Mouse (Mus musculus): Measurements from ENCODE around the gene Ankrd13b. TPM values are rescaled to one million over a fixed set of nuclear protein-coding genes. Genes with fewer than 3 reads are reported as not detected.

Ankrd13b gene
- total RNA-seq, 2 experiments from 2014 or later = 149 to 153 TPM

DNA sequence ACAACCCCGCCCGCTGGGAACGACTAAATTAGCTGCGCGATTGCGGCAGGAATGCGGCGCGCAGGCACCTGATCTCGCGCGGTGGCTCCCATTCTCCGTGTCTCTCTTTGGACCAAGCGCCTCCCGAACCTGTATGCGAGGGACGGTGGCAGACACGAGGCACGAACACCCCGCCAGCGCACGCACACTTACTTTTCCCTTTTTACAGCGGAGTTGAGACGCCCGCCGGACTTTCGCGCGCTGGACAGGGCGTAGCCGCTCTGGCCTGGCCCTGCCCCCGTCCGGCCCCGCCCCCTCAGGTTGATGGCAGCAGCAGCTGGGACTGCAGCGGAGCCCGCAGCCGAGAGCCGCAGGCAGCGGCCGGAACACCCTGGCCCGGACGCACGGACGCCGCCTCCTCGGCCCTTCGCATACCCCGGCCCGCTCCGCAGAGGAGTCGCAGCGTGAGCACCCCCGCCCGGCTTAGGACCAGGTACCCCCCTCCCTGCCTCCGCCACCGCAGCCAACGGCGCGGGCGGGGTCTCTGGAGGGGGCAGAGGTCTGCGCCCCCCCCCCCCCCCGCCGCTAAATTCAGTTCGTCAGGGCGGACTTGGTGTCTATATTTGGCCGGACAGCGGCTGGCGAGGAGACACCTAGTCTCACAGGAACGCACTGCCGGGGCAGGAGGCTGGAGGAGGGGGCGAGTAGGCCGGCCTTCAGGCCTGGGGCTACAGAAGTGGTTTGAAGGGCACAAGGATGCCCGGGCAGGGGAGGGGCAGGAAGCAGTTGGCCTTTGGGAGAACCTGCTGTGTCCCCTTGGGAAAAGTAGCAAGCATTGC is 27.0 kb downstream of the Ankrd13b start, which contains the start of gene Coro6:
TSS of gene Coro6 (plus strand) at position 129 of the 818 bp plus-strand sequence.
- peak in 1 of 2 experiments; percentile 37 for DNase-seq (ENCODE audit: low spot score in 2 of 2)

DNA sequence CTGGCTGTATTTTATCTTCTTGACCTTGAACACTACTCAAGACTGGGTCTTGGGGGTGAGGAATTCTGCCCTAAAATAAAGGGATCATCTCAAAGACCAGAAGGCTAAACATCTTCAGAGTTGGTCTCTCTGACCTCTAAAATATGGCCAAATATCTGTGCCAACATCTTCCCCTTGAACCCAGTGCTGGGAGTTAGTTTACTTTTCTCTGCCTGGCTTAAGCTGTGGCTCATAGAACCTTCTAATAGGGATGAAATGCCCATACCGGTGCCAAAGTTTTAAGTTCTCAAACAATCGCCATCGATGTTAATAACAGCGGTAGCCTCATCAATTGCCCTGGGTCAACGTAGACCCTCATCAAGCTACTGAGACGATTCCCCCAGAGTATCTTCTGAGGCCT is 27.6 kb downstream of the Ankrd13b start:
- DNase-seq (ENCODE audit: low spot score in 2 of 2) = no peak

DNA sequence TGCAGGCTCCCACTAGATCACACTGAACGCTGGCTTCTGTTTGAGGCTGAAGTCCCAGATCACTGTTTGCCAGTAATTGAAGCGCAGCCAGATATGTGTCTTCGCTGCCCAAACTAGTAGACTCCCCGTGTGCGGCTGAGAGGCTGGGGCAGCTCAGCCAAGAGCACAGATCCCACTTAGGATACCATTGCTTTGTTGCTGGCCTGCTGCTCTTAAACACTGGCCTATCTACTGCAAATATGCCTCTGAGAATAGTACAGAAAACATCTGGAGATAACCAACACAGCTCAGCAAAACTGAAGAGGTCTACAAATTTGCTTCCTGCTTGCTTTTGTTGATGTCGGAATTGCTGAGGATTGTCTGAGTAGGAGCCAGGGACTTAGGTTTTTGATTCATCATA is 32.6 kb downstream of the Ankrd13b start:
- peak in 1 of 2 experiments; percentile 55 for DNase-seq (ENCODE audit: low spot score in 2 of 2)

DNA sequence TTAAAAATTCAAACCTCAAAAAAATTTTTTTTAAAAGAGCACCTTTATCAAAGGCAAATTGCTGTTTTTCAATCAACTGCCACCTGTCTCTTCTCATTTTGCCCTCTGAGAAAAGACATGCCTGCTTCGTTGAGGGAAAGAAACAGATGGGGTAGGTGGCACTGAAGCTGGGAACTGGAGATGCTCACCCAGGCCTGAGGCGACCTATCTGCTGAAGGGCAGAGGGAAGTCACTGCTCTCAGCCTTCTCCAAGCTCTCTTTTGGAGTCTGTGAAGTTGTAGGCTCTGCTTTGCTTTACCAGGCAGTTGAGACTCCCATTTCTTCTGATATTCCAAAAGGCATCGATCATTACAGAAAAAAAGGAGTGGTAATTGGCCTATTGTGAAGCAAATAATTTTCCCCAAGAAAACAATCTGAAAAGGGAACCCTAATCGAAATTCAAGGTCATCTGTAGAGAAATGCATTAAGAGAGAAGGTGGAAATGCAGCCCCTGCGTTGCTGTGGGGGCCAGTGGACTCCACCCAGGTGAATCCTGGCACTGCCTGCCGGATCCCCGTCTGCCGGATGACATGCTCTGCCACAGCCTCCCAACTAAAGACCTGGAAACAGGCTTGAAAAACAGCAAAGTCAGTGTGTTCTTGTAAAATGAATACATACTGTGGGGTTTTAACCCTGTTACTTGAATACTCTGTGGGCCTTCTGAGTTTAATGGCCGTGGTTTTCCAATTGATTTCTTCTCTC is 33.5 kb downstream of the Ankrd13b start:
- DNase-seq (ENCODE audit: low spot score in 2 of 2) = peak in 1 of 2 experiments; percentile 6

- DNase-seq (ENCODE audit: low spot score in 2 of 2) = no peak
Measured at GRCm38 (mm10) chr11:77453388-77453787, 36.1 kb downstream of the Ankrd13b start.

DNA sequence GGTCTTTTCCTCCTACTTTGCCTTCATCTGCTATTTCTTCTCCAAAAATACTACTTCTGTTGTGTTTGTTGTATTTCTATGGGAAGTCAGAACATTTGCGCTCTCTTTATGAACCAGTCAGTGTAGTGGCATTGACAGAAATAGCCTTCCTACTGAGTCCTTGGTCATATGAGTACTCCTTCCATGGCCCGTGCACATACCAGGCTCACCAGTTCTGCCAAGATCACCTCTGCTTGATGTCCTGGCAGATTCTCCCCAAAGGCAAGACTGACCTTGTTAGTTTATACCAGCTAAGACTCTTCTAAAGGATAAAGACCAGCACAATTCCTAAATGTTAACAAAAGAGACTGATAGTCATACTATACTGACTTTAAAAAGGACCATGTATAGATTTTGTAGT is 37.8 kb downstream of the Ankrd13b start:
- DNase-seq (ENCODE audit: low spot score in 2 of 2) = no peak

- DNase-seq (ENCODE audit: low spot score in 2 of 2) = no peak
Measured at GRCm38 (mm10) chr11:77449224-77449623, 40.3 kb downstream of the Ankrd13b start.

DNA sequence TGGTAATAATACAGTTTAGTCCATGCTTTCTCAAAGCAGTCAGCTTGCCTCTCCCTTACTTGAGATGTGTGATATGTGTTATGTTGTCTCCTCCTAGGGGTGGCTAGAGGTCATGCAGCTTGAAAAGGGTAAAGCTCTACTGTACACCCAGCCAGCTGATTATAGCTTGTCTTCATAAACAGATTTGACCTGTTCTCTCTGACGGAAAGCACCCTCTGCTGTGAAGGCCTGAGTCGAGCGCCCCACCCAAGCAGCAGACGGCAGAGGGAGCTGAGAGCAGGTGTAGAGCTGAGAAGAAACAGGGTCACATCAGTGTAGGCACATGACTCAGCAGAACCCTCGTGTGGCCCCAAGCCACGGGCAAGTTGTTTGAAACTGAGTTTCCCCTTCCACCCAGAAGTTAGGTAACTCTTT is 42.8 kb downstream of the Ankrd13b start:
- peak; percentile 34 to 45 for DNase-seq (ENCODE audit: low spot score in 2 of 2)

- no peak for DNase-seq (ENCODE audit: low spot score in 2 of 2)
Measured at GRCm38 (mm10) chr11:77444939-77445338, 44.5 kb downstream of the Ankrd13b start.

GRCm38 (mm10) chr11:77442186-77443170 is 47.0 kb downstream of the Ankrd13b start:
- no peak for DNase-seq (ENCODE audit: low spot score in 2 of 2)

DNA sequence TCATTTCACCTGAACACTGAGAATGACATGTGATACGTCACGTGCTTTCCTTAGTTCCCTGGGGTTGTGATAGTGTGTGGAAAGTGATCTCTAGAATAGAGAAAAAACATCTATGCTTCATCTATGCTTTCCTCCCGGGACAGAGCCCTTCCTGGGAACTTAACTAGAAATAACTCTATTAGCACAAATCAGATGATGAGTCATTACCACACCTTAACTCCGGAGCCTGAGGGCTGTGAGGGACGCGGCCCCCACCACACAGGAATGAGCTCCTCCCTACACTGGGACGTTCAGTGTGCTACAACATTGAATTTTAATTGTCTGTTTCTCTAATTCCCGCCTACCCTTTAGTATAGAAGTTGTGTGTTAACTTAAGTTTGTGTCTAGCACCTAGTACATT is 48.5 kb downstream of the Ankrd13b start:
- DNase-seq (ENCODE audit: low spot score in 2 of 2) = no peak

- no peak for DNase-seq (ENCODE audit: low spot score in 2 of 2)
Measured at GRCm38 (mm10) chr11:77440081-77440480, 49.4 kb downstream of the Ankrd13b start.

DNA sequence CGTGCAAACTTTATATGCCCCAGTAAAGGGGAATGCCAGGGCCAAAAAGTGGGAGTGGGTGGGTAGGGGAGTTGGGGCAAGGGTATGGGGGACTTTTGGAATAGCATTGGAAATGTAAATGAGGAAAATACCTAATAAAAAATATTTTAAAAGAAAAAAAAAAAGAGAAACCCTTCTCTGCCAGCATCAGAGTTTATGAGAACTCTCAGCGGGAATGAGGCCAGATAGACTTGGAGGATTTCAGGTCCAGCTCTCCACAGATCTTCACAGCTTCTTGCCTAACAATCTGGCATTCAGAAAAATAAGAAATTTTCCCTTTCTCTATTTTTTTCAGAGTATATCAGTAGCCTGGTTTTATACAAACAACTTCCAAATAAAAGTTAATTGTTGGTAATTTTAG is 52.5 kb downstream of the Ankrd13b start:
- DNase-seq (ENCODE audit: low spot score in 2 of 2) = no peak

DNA sequence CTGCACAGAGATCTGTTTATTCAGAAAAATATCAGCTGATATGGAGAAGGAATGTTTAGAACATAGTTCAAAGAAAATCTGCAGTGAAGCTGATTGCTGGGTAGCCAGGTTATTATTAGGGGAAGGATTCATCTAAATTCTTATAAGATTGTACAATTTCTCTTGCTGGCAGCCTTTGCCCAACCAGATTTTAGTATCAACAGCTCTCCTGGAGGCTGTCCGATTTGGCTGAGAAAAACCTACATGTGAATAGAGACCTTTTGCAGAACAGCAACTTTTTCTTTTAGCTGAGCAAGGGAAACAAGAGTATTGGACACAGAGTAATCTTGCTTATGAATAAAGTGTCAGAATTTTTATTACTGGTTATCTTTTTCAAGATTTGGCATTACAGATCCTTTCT is 61.0 kb downstream of the Ankrd13b start:
- DNase-seq (ENCODE audit: low spot score in 2 of 2) = no peak

DNA sequence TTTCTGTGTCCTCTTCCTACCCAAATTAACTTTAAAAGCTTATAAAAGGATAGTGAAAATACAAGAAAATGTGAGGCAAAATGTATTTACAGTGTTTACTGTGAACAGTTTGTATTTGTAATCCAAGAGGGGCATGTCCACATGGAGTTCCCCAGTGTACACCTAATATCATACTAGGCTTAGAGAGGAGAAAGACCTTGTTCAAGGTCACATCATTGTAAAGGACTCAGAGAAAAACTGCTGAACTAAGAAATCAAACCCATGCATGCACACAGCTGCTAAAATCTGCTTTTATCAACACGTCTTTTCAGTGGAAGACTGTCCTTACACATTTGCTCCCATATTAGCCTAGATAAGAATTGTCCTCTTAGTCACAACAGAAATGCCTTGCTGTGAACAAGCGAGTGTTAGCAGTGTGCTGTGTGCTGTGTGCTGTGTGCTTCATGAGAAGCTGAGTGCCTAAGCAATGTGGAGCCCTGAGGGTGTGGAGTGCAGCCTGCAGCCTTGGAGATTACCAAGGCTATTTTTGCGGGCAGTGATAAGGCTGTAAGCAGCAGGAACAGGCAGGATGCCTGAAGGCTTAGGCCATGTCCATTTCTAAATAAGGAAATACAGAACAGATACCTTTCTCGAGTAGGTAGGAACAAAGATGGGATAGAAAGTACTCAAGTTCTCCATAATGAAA is 66.2 kb downstream of the Ankrd13b start:
- no peak for DNase-seq (ENCODE audit: low spot score in 2 of 2)

Other genes with a start within 250 kb of the Ankrd13b start
- 10 to 100 TPM in 1 of 2 experiments, 1 to 10 TPM in 1; 9.3 to 13.2 TPM for gene Coro6, start 27.3 kb downstream of the Ankrd13b start, total RNA-seq (2021)
- 100 to 1,000 TPM; 151 to 166 TPM for gene Git1, start 3.9 kb upstream of the Ankrd13b start, total RNA-seq (2021)
- 1 to 10 TPM; 1.1 to 1.2 TPM for gene Abhd15, start 25.4 kb upstream of the Ankrd13b start, total RNA-seq (2021)
- gene Trp53i13, start 26.3 kb upstream of the Ankrd13b start, total RNA-seq (2021) = 1 to 10 TPM; 6.5 to 7.9 TPM
- gene Gm10392, start 29.5 kb upstream of the Ankrd13b start, total RNA-seq (2021) = not detected
- gene Taok1, start 118.1 kb upstream of the Ankrd13b start, total RNA-seq (2021) = 100 to 1,000 TPM; 107 to 118 TPM
- gene Nufip2, start 196.5 kb upstream of the Ankrd13b start, total RNA-seq (2021) = 10 to 100 TPM; 76.1 to 85.3 TPM
- gene Cryba1, start 235.6 kb upstream of the Ankrd13b start, total RNA-seq (2021) = under 1 TPM; 0.45 to 0.87 TPM